Mouse (Mus musculus) heart, embryonic 13.5 days (tissue): ENCODE results near the gene Angel1. TPM values are rescaled to one million over a fixed set of nuclear protein-coding genes. Genes with fewer than 3 reads are reported as not detected.

Experiments used
- ATAC-seq: fragments of 200-750 bp; cut with Nextera tagmentation; 2 replicates; pipeline ENCODE4 v1.8.0; 2017; ENCODE audit warnings: moderate TSS enrichment; ENCODE audit not compliant: insufficient number of reproducible peaks, low FRiP score, low TSS enrichment; ENCODE audit errors: extremely low read depth
- H3K27ac ChIP-seq: fragments of 300-500 bp; sonication (generic); replicated peaks from 2 replicates; pipeline ENCODE4 v1.5.1; 2015; ENCODE audit warnings: moderate library complexity, mild to moderate bottlenecking, inconsistent platforms
- H3K27me3 ChIP-seq: fragments of 300-500 bp; sonication (generic); replicated peaks from 2 replicates; pipeline ENCODE4 v1.6.1; 2015; ENCODE audit warnings: mild to moderate bottlenecking, inconsistent platforms
- H3K36me3 ChIP-seq: fragments of 300-500 bp; sonication (generic); 2 replicates; pipeline ENCODE4 v1.6.1; 2015; ENCODE audit warnings: mild to moderate bottlenecking, inconsistent platforms
- H3K4me1 ChIP-seq: fragments of 300-500 bp; sonication (generic); 2 replicates; pipeline ENCODE4 v1.6.1; 2015; ENCODE audit warnings: inconsistent platforms
- H3K4me2 ChIP-seq: fragments of 300-500 bp; sonication (generic); 2 replicates; pipeline ENCODE4 v1.6.1; 2015; ENCODE audit warnings: inconsistent platforms, mild to moderate bottlenecking, moderate library complexity
- H3K4me3 ChIP-seq: fragments of 300-500 bp; sonication (generic); 2 replicates; pipeline ENCODE4 v1.5.1; 2015; ENCODE audit warnings: moderate library complexity, mild to moderate bottlenecking, inconsistent platforms
- H3K9ac ChIP-seq: fragments of 300-500 bp; sonication (generic); 2 replicates; pipeline ENCODE4 v1.6.1; 2015; ENCODE audit warnings: inconsistent platforms, mild to moderate bottlenecking, moderate library complexity
- H3K9me3 ChIP-seq: fragments of 300-500 bp; sonication (generic); 2 replicates; pipeline ENCODE4 v1.6.1; 2016; ENCODE audit warnings: inconsistent platforms
- WGBS: fragments of 180-500 bp; shearing (Covaris S2); methylation state at CpG from one replicate; pipeline ENCODE4 v1.1.7; 2015; ENCODE audit warnings: mixed read lengths; 5-methylcytosine and 5-hydroxymethylcytosine counted together
- polyA plus RNA-seq: library from polyadenylated mRNA; unstranded; fragments of >200 nt; fragmentation: Nextera tagmentation; extraction: Ambion mirVana; gene quantifications from 2 replicates; pipeline ENCODE4 v1.2.1, GENCODE M21; 2015

Angel1 gene
- polyA plus RNA-seq, 1 experiment from 2014 or later = 9.6 TPM

GRCm38 (mm10) chr12:86687445-86687955, 38.8 kb downstream of the Angel1 start:
- Histone ChIP-seq H3K36me3 (peaks cover 39% of the 10 kb centered on the region), H3K9ac (no peak overlapping the region), H3K27me3 (no peaks in the 10 kb centered on the region), H3K9me3 (no peaks in the 10 kb centered on the region), H3K4me2 (no peak overlapping the region), H3K27ac (peak overlapping the region; percentile 34), H3K4me1 (peaks cover 64% of the 10 kb centered on the region), H3K4me3 (no peak overlapping the region)
- ATAC-seq = no peak
- WGBS = 67% methylated on average over 4 of the region's 4 CpGs

- no peak overlapping the region for H3K4me2 ChIP-seq
- 51% methylated on average over 13 of the region's 13 CpGs for WGBS
- H3K4me1 ChIP-seq = peaks cover 62% of the 10 kb centered on the region
Observed at GRCm38 (mm10) chr12:86686551-86687330, 39.5 kb downstream of the Angel1 start.

GRCm38 (mm10) chr12:86685275-86685674, 41.0 kb downstream of the Angel1 start:
- Histone ChIP-seq H3K27ac (no peak overlapping the region), H3K36me3 (peaks cover 33% of the 10 kb centered on the region), H3K4me3 (no peak overlapping the region), H3K9me3 (no peaks in the 10 kb centered on the region), H3K4me2 (no peak overlapping the region), H3K9ac (peak overlapping the region; percentile 24), H3K4me1 (peaks cover 59% of the 10 kb centered on the region), H3K27me3 (no peaks in the 10 kb centered on the region)
- no peak for ATAC-seq
- 41% methylated on average over 9 of the region's 9 CpGs for WGBS

More at GRCm38 (mm10) chr12:86686551-86687330, 39.5 kb downstream of the Angel1 start:
- Histone ChIP-seq H3K4me3 (no peak overlapping the region), H3K36me3 (peaks cover 35% of the 10 kb centered on the region), H3K27me3 (no peaks in the 10 kb centered on the region), H3K27ac (peak overlapping the region; percentile 33; the same call in 1 of the 2 replicates), H3K9me3 (no peaks in the 10 kb centered on the region), H3K9ac (no peak overlapping the region)
- ATAC-seq = no peak

- no peak overlapping the region for H3K4me2 ChIP-seq
- peak overlapping the region; percentile 30 for H3K27ac ChIP-seq
- peaks cover 58% of the 10 kb centered on the region for H3K4me1 ChIP-seq
- H3K9me3 ChIP-seq = no peaks in the 10 kb centered on the region
- 54% methylated on average over 7 of the region's 7 CpGs for WGBS
- ATAC-seq = no peak
- H3K9ac ChIP-seq = no peak overlapping the region
- peaks cover 19% of the 10 kb centered on the region for H3K36me3 ChIP-seq
- no peaks in the 10 kb centered on the region for H3K27me3 ChIP-seq
- H3K4me3 ChIP-seq = no peak overlapping the region
Observed at GRCm38 (mm10) chr12:86683698-86684097, 42.6 kb downstream of the Angel1 start.

GRCm38 (mm10) chr12:86682178-86682577, 44.1 kb downstream of the Angel1 start:
- Histone ChIP-seq H3K9me3 (no peaks in the 10 kb centered on the region), H3K4me2 (peak overlapping the region; percentile 99), H3K9ac (peak overlapping the region; percentile 28; the same call in 1 of the 2 replicates), H3K27ac (no peak overlapping the region), H3K27me3 (0 out of 2 replicates have a peak, but pooled peaks cover 4% of the 10 kb centered on the region), H3K36me3 (peaks cover 9% of the 10 kb centered on the region), H3K4me3 (peak overlapping the region; percentile 91; the same call in 1 of the 2 replicates), H3K4me1 (peaks cover 49% of the 10 kb centered on the region)
- no peak for ATAC-seq
- 72% methylated on average over 8 of the region's 8 CpGs for WGBS

GRCm38 (mm10) chr12:86681626-86682025, 44.6 kb downstream of the Angel1 start:
- H3K9me3 ChIP-seq = no peaks in the 10 kb centered on the region
- peak overlapping the region; percentile 91 for H3K4me3 ChIP-seq
- no peak overlapping the region for H3K27ac ChIP-seq
- 0 out of 2 replicates have a peak, but pooled peaks cover 4% of the 10 kb centered on the region for H3K27me3 ChIP-seq
- no peak for ATAC-seq
- WGBS = 68% methylated on average over 9 of the region's 9 CpGs
- peak overlapping the region; percentile 28 for H3K9ac ChIP-seq
- peaks cover 9% of the 10 kb centered on the region for H3K36me3 ChIP-seq
- peak overlapping the region; percentile 99 for H3K4me2 ChIP-seq
- peaks cover 48% of the 10 kb centered on the region for H3K4me1 ChIP-seq

- Histone ChIP-seq H3K27ac (peak overlapping the region; percentile 83), H3K4me2 (peak overlapping the region; percentile 99), H3K9me3 (no peaks in the 10 kb centered on the region), H3K4me3 (peak overlapping the region; percentile 91), H3K36me3 (peaks cover 3% of the 10 kb centered on the region; the same call in 1 of the 2 replicates), H3K27me3 (0 out of 2 replicates have a peak, but pooled peaks cover 4% of the 10 kb centered on the region), H3K9ac (peak overlapping the region; percentile 93), H3K4me1 (peaks cover 48% of the 10 kb centered on the region)
- ATAC-seq = no peak
- 13% methylated on average over 11 of the region's 11 CpGs for WGBS
Observed at GRCm38 (mm10) chr12:86680591-86681193, 45.6 kb downstream of the Angel1 start.

- 0 out of 2 replicates have a peak, but pooled peaks cover 4% of the 10 kb centered on the region for H3K27me3 ChIP-seq
- peak overlapping the region; percentile 91 for H3K4me3 ChIP-seq
- H3K9me3 ChIP-seq = no peaks in the 10 kb centered on the region
- no peak for ATAC-seq
- peak overlapping the region; percentile 83 for H3K27ac ChIP-seq
- peaks cover 41% of the 10 kb centered on the region for H3K4me1 ChIP-seq
- peak overlapping the region; percentile 99 for H3K4me2 ChIP-seq
- WGBS = 41% methylated on average over 12 of the region's 12 CpGs
- peak overlapping the region; percentile 93 for H3K9ac ChIP-seq
- H3K36me3 ChIP-seq = peaks cover 3% of the 10 kb centered on the region; the same call in 1 of the 2 replicates
Observed at GRCm38 (mm10) chr12:86679991-86680491, 46.2 kb downstream of the Angel1 start.

GRCm38 (mm10) chr12:86679546-86679930, 46.7 kb downstream of the Angel1 start:
- ATAC-seq = no peak
- Histone ChIP-seq H3K9me3 (no peaks in the 10 kb centered on the region), H3K27ac (peak overlapping the region; percentile 83), H3K36me3 (peaks cover 3% of the 10 kb centered on the region; the same call in 1 of the 2 replicates), H3K4me2 (peak overlapping the region; percentile 99), H3K9ac (peak overlapping the region; percentile 93), H3K4me1 (peaks cover 40% of the 10 kb centered on the region), H3K27me3 (0 out of 2 replicates have a peak, but pooled peaks cover 4% of the 10 kb centered on the region), H3K4me3 (peak overlapping the region; percentile 91)
- 4% methylated on average over 9 of the region's 9 CpGs for WGBS

- peak within 1 kb of the TSS; percentile 93 for H3K9ac ChIP-seq
- 0 out of 2 replicates have a peak, but pooled peaks cover 4% of the 10 kb centered on the region for H3K27me3 ChIP-seq
- under 1% methylated on average over 75 of the region's 94 CpGs for WGBS
Observed at GRCm38 (mm10) chr12:86678591-86679545, 47.4 kb downstream of the Angel1 start, which contains the start of gene Vash1. Gene Vash1, plus strand, starts transcription at chr12:86678700.

More at GRCm38 (mm10) chr12:86678591-86679545, 47.4 kb downstream of the Angel1 start, which contains the start of gene Vash1:
- Histone ChIP-seq H3K4me1 (peaks cover 37% of the 10 kb centered on the region), H3K9me3 (no peaks in the 10 kb centered on the region), H3K27ac (peak within 1 kb of the TSS; percentile 83), H3K36me3 (peaks cover 3% of the 10 kb centered on the region; the same call in 1 of the 2 replicates), H3K4me2 (peak within 1 kb of the TSS; percentile 99), H3K4me3 (peak within 1 kb of the TSS; percentile 91)
- peak; percentile 29; the same call in 1 of the 2 replicates for ATAC-seq
